Mouse (Mus musculus) thymus, adult 18-20 months (tissue): ENCODE results near the gene Lrrc36.

ENCODE experiments used
- DNase-seq, 2 experiments: peaks; one replicate each; pipeline ENCODE4 v3.0.0; 2022; ENCODE audit warnings: mixed read lengths in 2 of 2

The Lrrc36 gene

GRCm38 (mm10) chr8:105413391-105413790 lies at the start of gene Lrrc36, which contains the start of gene Kctd19:
Lrrc36 (plus strand) TSS chr8:105413571.
Kctd19 (minus strand) TSS chr8:105413502.
- peak in 1 of 2 experiments; percentile 9 for DNase-seq

- no peak for DNase-seq
Measured at GRCm38 (mm10) chr8:105367107-105367506, 46.3 kb upstream of the Lrrc36 start.

- DNase-seq = no peak
Measured at GRCm38 (mm10) chr8:105372473-105372872, 40.9 kb upstream of the Lrrc36 start.

GRCm38 (mm10) chr8:105373032-105373431 lies 40.3 kb upstream of the Lrrc36 start, which contains the start of gene Plekhg4:
Plekhg4 (plus strand) TSS chr8:105373274.
- no peak for DNase-seq

GRCm38 (mm10) chr8:105374513-105374966 lies 38.8 kb upstream of the Lrrc36 start:
- no peak for DNase-seq

- no peak for DNase-seq
Measured at GRCm38 (mm10) chr8:105378673-105379072, 34.7 kb upstream of the Lrrc36 start.

- DNase-seq = no peak
Measured at GRCm38 (mm10) chr8:105380308-105380707, 33.1 kb upstream of the Lrrc36 start.

GRCm38 (mm10) chr8:105384070-105384469 lies 29.3 kb upstream of the Lrrc36 start:
- DNase-seq = no peak

- no peak for DNase-seq
Measured at GRCm38 (mm10) chr8:105387151-105387550, 26.2 kb upstream of the Lrrc36 start.

GRCm38 (mm10) chr8:105389096-105389495 lies 24.3 kb upstream of the Lrrc36 start:
- no peak for DNase-seq

GRCm38 (mm10) chr8:105393089-105393787 lies 20.1 kb upstream of the Lrrc36 start:
- DNase-seq = no peak

- no peak for DNase-seq
Measured at GRCm38 (mm10) chr8:105393915-105394314, 19.5 kb upstream of the Lrrc36 start.

- peak in 1 of 2 experiments; percentile 18 for DNase-seq
Measured at GRCm38 (mm10) chr8:105397747-105398146, 15.6 kb upstream of the Lrrc36 start.

- no peak for DNase-seq
Measured at GRCm38 (mm10) chr8:105400016-105400415, 13.4 kb upstream of the Lrrc36 start.

- no peak for DNase-seq
Measured at GRCm38 (mm10) chr8:105403467-105403866, 9.9 kb upstream of the Lrrc36 start.

GRCm38 (mm10) chr8:105404496-105404895 lies 8.9 kb upstream of the Lrrc36 start:
- no peak for DNase-seq

- DNase-seq = no peak
Measured at GRCm38 (mm10) chr8:105406416-105406815, 7.0 kb upstream of the Lrrc36 start.

- no peak for DNase-seq
Measured at GRCm38 (mm10) chr8:105408331-105408730, 5.0 kb upstream of the Lrrc36 start.

GRCm38 (mm10) chr8:105409947-105410346 lies 3.4 kb upstream of the Lrrc36 start:
- DNase-seq = no peak

- DNase-seq = no peak
Measured at GRCm38 (mm10) chr8:105418992-105419391, 5.6 kb downstream of the Lrrc36 start.

- DNase-seq = no peak
Measured at GRCm38 (mm10) chr8:105419800-105420199, 6.4 kb downstream of the Lrrc36 start.

- no peak for DNase-seq
Measured at GRCm38 (mm10) chr8:105422006-105422405, 8.6 kb downstream of the Lrrc36 start.

- DNase-seq = no peak
Measured at GRCm38 (mm10) chr8:105426878-105427277, 13.5 kb downstream of the Lrrc36 start.

GRCm38 (mm10) chr8:105431743-105432515 lies 18.6 kb downstream of the Lrrc36 start:
- no peak for DNase-seq
